Mouse (Mus musculus): ENCODE data around the gene Hal. TPM values are rescaled to one million over a fixed set of nuclear protein-coding genes. Genes with fewer than 3 reads are reported as not detected.

Gene Hal
- polyA plus RNA-seq, 1 experiment from 2014 or later: not detected

DNA sequence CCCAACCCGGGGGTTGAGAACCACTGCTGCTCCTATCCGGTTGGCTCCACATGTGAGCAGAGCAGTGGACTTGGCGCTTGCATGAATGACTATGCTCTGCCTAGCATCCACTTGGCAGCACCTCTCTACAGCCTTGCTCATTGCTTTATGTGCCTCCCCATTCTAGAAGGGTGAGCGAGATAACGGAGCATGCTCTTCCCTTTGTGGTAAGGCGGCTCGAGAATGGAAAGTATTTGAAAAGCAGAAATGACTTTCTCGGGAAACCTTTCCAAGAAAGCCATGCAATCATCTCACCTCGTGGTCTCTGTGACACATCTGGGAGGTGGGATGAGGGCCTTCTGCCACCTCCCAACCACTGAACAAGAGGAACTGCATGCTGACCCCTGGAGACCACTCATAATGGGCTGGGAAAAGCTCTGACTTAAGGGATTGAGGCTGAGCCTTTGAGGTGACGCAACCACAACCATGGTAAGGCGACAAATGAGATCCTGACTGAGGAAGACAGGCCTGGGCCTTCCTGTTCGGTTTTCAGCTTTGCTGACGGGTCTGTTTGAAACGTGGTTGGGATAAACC lies 76.0 kb downstream of the Hal start:
- no peak overlapping the region for H3K27ac ChIP-seq
- H3K4me2 ChIP-seq: no peak overlapping the region
- no peak overlapping the region for H3K9ac ChIP-seq (replicated peaks)
- no peaks in the 10 kb centered on the region for H3K36me3 ChIP-seq
- no peaks in the 10 kb centered on the region for H3K9me3 ChIP-seq
- no peaks in the 10 kb centered on the region; the same call in 1 of the 2 replicates for H3K27me3 ChIP-seq
- no peak overlapping the region for H3K4me3 ChIP-seq (replicated peaks)
- WGBS: 91% methylated on average over 14 of the region's 14 CpGs
- no peak for ATAC-seq (ENCODE audit: insufficient number of reproducible peaks, insufficient read depth, low FRiP score, low TSS enrichment, low read depth)
- no peaks in the 10 kb centered on the region for H3K4me1 ChIP-seq (replicated peaks)

- H3K4me2 ChIP-seq: no peak overlapping the region
- H3K27ac ChIP-seq: no peak overlapping the region
- H3K4me1 ChIP-seq (replicated peaks): no peaks in the 10 kb centered on the region
- H3K9ac ChIP-seq (replicated peaks): no peak overlapping the region
- no peak for ATAC-seq (ENCODE audit: insufficient number of reproducible peaks, insufficient read depth, low FRiP score, low TSS enrichment, low read depth)
- H3K36me3 ChIP-seq: no peaks in the 10 kb centered on the region
- no peaks in the 10 kb centered on the region for H3K9me3 ChIP-seq
- H3K4me3 ChIP-seq (replicated peaks): no peak overlapping the region
- no peaks in the 10 kb centered on the region; the same call in 1 of the 2 replicates for H3K27me3 ChIP-seq
- WGBS: 91% methylated on average over 10 of the region's 10 CpGs
These were observed 78.5 kb downstream of the Hal start for GRCm38 (mm10) chr10:93567066-93567465.

DNA sequence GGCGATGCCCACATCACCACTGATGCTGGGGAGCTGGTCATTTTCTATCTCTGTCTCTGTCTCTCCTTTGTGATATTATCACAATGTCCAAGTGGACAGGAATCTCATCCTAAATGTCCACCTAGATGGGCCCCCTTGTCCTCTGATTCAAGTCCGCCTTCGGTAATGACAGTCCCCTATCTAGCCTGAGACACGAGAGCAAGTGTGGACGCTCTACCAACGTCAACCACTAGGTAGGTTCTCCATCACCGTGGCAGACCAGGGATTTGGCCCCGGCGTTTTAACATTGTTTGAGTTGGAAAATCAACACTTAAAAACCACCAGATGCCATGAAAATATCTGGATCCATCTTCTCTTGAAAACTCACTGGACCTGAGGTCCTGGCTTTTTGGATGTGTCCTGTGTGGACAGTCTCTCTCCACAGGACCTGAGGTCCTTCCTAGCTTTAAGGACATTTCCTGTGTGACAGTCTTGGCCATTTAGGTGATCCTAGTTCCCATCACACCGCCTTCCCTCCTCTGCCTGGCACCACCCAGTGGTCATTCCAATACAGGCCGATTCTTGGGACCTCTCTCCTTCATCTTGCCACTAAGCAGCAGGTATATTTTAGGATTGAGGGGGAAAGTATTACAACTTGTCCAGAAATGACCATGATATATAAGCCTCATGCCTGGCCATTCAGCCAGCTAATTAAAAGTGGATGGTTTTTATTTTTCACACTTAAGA lies 79.4 kb downstream of the Hal start:
- Histone ChIP-seq H3K4me3 (replicated peaks) (no peak overlapping the region), H3K27ac (no peak overlapping the region), H3K27me3 (no peaks in the 10 kb centered on the region; the same call in 1 of the 2 replicates), H3K4me1 (replicated peaks) (no peaks in the 10 kb centered on the region), H3K4me2 (no peak overlapping the region), H3K9me3 (no peaks in the 10 kb centered on the region), H3K36me3 (no peaks in the 10 kb centered on the region), H3K9ac (replicated peaks) (no peak overlapping the region)
- ATAC-seq (ENCODE audit: insufficient number of reproducible peaks, insufficient read depth, low FRiP score, low TSS enrichment, low read depth): no peak
- 85% methylated on average over 11 of the region's 11 CpGs for WGBS

DNA sequence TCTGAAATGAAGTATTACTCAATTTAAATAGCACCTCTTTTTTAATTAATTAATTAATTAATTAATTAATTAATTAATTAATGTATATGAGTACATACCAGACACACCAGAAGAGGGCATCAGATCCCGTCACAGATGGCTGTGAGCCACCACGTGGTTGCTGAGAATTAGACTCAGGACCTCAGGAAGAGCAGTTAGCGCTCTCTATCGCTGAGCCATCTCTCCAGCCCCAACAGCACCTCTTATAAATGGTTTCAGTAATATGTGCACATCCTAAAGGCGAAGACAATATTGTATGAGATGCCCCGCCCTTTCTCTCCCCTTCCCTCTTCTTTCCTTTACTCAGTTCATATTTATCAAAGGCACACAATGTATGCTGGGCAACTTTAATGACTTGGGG lies 80.1 kb downstream of the Hal start:
- no peak for ATAC-seq (ENCODE audit: insufficient number of reproducible peaks, insufficient read depth, low FRiP score, low TSS enrichment, low read depth)
- WGBS: 86% methylated on average over 6 of the region's 6 CpGs
- no peak overlapping the region for H3K4me2 ChIP-seq

More for the DNA sequence above, 80.1 kb downstream of the Hal start:
- Histone ChIP-seq H3K27me3 (no peaks in the 10 kb centered on the region; the same call in 1 of the 2 replicates), H3K36me3 (no peaks in the 10 kb centered on the region), H3K27ac (no peak overlapping the region), H3K4me3 (replicated peaks) (no peak overlapping the region), H3K9ac (replicated peaks) (no peak overlapping the region), H3K9me3 (no peaks in the 10 kb centered on the region), H3K4me1 (replicated peaks) (no peaks in the 10 kb centered on the region)

Other genes starting within 250 kb of the Hal start
- 47.2 and 47.8 TPM in 2 replicates for gene Elk3, start 177.6 kb upstream of the Hal start, polyA plus RNA-seq (2016; fragmentation: Nextera tagmentation; extraction: Ambion mirVana)
- gene Lta4h, start 35.4 kb upstream of the Hal start, polyA plus RNA-seq (2016; fragmentation: Nextera tagmentation; extraction: Ambion mirVana): 200 and 209 TPM in 2 replicates
- gene Amdhd1, start 51.3 kb downstream of the Hal start, polyA plus RNA-seq (2016; fragmentation: Nextera tagmentation; extraction: Ambion mirVana): 0.40 and 0.79 TPM in 2 replicates
- gene Ccdc38, start 51.9 kb downstream of the Hal start, polyA plus RNA-seq (2016; fragmentation: Nextera tagmentation; extraction: Ambion mirVana): 0.41 and 0.51 TPM in 2 replicates
- 153 and 168 TPM in 2 replicates for gene Snrpf, start 100.9 kb downstream of the Hal start, polyA plus RNA-seq (2016; fragmentation: Nextera tagmentation; extraction: Ambion mirVana)
- 1.5 and 1.8 TPM in 2 replicates for gene Ntn4, start 151.9 kb downstream of the Hal start, polyA plus RNA-seq (2016; fragmentation: Nextera tagmentation; extraction: Ambion mirVana)

All from limb, embryonic 12.5 days (tissue).